Mouse (Mus musculus) C2C12 (cell line): Measurements from ENCODE around the gene Fap.

Source experiments
- CTCF ChIP-seq: IDR thresholded peaks from one replicate; pipeline ENCODE4 v1.5.1; 2011; ENCODE audit not compliant: control insufficient read depth, insufficient read depth, insufficient read length
- MAX ChIP-seq: IDR thresholded peaks from one replicate; pipeline ENCODE4 v1.6.1; 2011; ENCODE audit warnings: mild to moderate bottlenecking, control low read depth
- USF1 ChIP-seq: IDR thresholded peaks from one replicate; pipeline ENCODE4 v1.6.1; 2011; ENCODE audit warnings: low read depth, mild to moderate bottlenecking, control low read depth, moderate library complexity

GRCm38 (mm10) chr2:62503326-62503725 lies 70.5 kb downstream of the Fap start:
- TF ChIP-seq CTCF: no peak
- no peak for TF ChIP-seq MAX
- no peak for TF ChIP-seq USF1
